Mouse (Mus musculus): ENCODE data around the gene Zfp764.

DNA sequence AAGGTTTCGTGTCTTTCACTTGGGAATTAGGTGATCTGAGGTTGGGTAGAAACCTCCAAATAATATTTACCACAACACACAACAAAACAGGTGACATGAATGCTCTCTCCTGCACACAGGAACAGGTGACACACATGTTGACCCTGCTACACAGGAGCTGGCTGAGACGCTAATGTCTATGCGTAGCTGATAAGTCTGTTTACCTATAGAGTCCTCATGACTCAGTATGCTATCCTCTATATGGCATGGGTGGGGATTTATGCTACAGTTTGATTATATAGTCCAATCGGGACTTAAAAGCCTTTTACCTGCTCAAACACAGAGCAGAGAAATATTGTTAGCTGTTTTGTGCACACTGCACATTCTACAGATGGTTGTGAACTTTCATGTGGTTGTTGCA lies 46.4 kb downstream of the Zfp764 start:
- no peak for TF ChIP-seq CTCF (IDR thresholded peaks at IDR 0.05; ENCODE audit: low read depth, low read length)
- no peak for TF ChIP-seq TAL1 (conservative IDR thresholded peaks at IDR 0.05; ENCODE audit: low read depth, low read length)
- no peak for TF ChIP-seq GATA1 (IDR thresholded peaks at IDR 0.05; ENCODE audit: borderline replicate concordance, low read length)
- no peak for TF ChIP-seq GATA2 (IDR thresholded peaks at IDR 0.05; ENCODE audit: borderline replicate concordance, low read depth, low read length)
- no peak for TF ChIP-seq POLR2AphosphoS5 (IDR thresholded peaks at IDR 0.05; ENCODE audit: insufficient replicate concordance, low read depth, low read length)

All from G1E (cell line).